Mouse (Mus musculus) brain, embryonic 14.5 days (tissue): ENCODE results near the gene Lrrc1.

ENCODE experiments used
- CTCF ChIP-seq: fragments of 200-500 bp; IDR thresholded peaks from 2 replicates; pipeline ENCODE4 v1.5.1; 2012; ENCODE audit warnings: inconsistent platforms, mild to moderate bottlenecking, moderate library complexity, borderline replicate concordance; ENCODE audit not compliant: insufficient read depth, insufficient read length; ENCODE audit errors: extremely low read depth
- POLR2A ChIP-seq: fragments of 200-500 bp; IDR thresholded peaks from 2 replicates; pipeline ENCODE4 v1.6.1; 2012; ENCODE audit warnings: mild to moderate bottlenecking, inconsistent platforms, borderline replicate concordance; ENCODE audit not compliant: poor library complexity, insufficient read depth, insufficient read length, severe bottlenecking; ENCODE audit errors: extremely low read depth

GRCm38 (mm10) chr9:77452046-77452807 is 92.4 kb downstream of the Lrrc1 start:
- TF ChIP-seq CTCF (no peak), POLR2A (no peak)
